Mouse (Mus musculus): ENCODE measurements around the gene Ifrd1.
"Not testable (repeated sequence)": the region's sequence is repeated elsewhere in the genome, so short reads cannot be mapped to it uniquely, and the experiment has no call there.

The Ifrd1 gene

DNA sequence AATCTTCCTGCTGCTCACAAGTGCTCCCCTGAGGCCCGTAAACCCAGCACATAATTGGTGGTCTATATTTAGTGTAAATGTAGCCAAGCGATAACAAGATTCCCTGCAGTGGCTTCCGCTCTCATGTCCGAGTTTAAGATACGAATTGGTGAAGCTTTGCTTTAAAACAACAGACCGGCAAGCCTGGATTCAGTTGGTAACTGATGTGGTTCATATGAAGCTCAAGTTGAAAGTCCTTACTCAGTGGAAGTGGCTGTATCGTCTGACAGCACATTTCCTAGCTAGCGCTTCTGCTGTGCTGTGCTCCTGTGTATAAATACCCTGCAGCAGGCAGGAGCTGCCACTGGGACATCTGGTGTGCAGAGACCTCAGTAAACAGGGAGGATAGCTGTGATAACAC, 49.0 kb downstream of the Ifrd1 start, which contains the start of gene Lsmem1:
Lsmem1 (minus strand) TSS at position 189 of the 400 bp plus-strand sequence.
- no peak for DNase-seq (ENCODE audit: inconsistent ontology term)

DNA sequence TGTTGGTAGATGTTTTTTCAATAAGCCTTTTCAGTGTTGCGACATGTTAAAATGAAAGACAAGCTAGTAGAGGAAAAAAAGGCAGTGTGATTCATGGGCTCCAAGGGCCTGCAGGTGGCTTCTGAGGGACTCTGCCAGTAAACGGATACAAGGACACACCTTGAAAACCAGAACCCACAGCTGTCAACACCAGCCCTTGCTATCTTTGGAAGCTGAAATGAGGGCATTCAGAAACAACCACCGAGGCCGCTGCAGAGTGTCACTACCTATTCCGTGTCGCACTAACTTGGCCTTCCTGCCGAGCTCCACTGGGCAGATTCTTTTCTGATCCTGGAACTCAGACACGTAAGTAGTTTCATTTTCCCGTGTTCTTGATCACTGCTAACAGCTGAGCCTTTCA, 49.9 kb downstream of the Ifrd1 start:
- no peak for DNase-seq (ENCODE audit: inconsistent ontology term)

DNA sequence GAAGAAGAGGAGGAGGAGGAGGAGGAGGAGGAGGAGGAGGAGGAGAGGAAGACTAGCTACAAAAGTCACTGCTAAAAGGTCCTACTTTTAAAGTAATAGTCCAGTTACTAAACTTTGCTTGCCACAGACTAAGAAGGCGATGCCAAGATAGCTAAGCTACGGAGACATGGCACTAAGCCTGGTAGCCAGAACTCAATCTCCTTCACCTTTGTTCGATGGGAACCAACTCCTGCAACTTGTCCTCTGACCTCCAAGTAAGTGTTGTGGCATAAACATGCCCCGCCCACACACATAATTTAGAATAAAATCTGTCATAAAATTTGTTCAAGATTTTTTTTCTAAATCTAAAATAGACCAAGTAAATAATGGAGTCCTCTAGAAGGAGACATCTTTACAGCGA, 50.3 kb downstream of the Ifrd1 start:
- DNase-seq (ENCODE audit: inconsistent ontology term) = no peak

DNA sequence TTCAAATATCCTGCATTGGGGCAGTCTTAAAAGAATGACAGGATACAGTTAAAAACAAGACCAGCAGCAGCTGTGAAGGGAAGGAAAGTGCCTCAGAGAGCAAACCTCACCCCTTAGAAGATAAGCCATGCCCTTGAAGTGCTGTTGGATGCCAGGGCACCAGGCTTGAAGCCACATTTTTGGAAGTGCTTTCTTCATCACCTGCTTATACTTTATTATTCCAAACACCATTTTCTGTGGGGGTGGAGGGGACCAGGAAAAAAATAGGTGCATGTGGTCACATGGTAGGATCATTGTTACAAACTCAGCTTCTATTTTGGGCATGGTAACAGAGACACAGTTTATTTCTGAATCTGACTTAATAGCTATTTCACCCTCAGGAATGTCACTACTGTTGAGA, 50.8 kb downstream of the Ifrd1 start:
- DNase-seq (ENCODE audit: inconsistent ontology term) = no peak

DNA sequence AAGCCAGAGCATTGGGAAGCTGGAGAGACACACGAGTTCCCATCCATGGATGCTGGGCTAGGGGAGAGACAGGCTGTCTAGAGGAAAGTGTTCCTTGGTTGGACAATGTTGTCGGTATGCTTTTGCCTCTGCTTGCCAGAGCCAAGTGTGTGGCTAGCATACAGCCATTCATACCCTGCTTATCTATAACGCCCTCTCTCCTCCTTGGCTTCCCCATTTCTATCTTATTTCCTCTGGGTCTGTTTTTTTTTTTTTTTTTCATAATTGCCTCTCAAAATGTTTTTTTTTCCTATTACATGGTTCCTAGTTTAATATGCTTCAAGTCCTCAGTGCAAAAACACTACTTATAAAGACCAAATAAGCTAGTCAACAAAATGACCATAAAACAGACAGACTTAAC, 62.8 kb downstream of the Ifrd1 start:
- DNase-seq (ENCODE audit: inconsistent ontology term) = no peak

DNA sequence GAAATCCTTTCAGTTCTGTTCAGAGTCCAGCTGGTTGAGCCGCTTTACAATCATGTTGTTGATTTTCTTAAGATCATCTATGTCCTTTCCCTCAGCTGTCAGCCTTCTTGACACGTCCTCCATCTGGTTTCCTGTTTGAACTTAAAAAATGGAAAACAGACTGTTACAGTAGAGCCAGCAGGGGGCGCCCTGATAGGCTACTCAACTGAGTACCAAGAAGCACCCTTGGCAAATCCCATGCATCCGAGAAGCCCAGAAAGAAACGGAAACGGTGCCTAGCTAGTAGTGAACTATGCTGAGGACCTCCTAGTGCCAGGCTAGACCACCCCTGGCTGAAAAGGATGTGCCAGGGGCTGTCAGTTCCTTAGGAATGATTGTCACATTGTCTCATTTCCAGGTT, 71.2 kb downstream of the Ifrd1 start:
- no peak for DNase-seq (ENCODE audit: inconsistent ontology term)

DNA sequence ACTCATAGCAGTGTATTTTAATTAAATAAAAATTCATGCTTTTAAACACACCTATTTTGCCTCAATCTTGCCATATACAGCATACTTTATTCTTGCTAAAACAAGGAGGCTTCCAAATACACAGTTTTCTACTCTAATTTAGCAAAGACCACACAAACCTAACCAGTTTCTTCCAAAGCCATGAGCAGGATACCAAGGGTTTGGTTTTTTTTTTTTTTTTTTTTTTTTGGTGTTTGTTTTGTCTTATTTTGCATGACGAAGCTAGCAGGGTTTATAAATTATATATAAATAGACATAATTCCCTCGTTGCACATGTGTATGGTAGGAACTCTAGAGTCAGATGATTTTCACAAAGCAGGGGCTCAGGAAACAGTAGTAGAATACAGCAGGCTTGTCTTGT, 72.1 kb downstream of the Ifrd1 start:
- no peak for DNase-seq (ENCODE audit: inconsistent ontology term)

DNA sequence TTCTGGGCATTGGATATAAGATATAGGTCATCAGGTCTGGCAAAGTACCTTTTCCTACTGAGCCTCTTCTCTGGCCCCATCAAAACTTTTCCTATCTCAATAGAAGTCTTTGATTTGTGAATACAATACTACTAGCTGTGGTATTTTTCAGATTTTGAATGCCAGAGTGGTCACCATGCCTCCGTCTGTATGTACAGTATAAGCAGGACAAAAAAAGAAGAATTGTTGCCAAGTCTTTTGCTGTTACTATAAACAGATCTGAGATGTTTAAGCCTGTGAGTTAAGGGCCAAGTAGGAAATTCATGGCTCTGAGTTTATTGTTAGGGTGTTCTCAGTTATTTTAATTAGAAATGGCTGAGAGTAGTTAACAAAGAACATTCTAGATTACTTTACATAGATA, 73.1 kb downstream of the Ifrd1 start:
- DNase-seq (ENCODE audit: inconsistent ontology term) = not testable (repeated sequence)

DNA sequence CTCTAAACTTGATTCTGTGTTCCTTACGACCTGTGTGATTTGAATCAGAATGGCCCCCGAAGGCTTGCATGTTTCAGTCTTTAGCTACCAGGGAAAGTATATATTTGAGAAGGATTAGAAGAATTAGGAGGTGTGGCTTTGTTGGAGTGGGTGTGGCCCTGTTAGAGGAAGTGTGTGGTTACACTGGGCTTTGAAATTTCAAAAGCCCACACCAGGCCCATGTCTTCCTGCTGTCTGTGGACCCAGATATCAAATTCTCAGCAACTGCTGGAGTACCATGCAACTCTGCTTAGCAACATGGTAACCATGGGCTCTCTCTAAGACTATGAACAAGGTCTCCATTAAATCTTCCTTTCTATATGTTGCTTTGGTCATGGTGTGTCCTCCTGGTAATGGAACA, 76.7 kb downstream of the Ifrd1 start:
- DNase-seq (ENCODE audit: inconsistent ontology term) = no peak

DNA sequence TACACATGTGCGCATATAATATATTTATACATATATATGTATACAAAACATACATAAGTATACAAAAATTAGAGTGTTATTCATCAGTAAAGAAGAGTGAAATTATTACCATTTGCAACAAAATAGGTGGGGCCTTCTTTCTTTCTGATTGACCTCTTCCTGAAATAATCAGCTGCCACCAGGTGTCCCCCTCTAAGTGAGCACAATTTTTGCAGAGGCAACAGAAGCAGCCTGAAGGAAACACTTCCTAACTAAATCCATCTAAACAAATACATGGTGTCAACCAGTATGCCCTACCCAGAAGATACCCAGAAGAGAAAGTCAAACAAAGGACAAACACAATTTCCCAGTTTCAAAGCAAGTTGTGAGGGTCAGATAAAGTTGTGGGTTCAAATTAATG, 78.6 kb downstream of the Ifrd1 start:
- no peak for DNase-seq (ENCODE audit: inconsistent ontology term)

DNA sequence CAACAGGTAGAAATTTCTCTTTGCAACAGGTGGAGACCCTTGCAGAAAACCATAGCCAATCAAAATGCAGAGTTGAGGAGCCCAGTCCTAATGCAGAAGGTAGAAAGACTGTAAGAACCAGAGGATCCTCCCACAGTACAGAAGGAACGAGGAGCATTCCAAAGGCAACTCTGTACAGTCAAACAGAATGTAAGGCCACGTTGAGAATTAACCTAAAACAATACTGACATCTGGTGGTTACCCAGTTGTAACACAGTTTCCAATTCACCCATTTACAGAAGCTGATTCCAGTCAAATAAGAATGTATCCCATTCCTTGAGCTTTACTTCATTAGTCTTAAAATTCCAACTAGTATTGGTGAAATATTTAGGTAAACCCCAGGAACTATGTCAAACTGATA, 83.7 kb downstream of the Ifrd1 start:
- peak; percentile 15 for DNase-seq (ENCODE audit: inconsistent ontology term)

DNA sequence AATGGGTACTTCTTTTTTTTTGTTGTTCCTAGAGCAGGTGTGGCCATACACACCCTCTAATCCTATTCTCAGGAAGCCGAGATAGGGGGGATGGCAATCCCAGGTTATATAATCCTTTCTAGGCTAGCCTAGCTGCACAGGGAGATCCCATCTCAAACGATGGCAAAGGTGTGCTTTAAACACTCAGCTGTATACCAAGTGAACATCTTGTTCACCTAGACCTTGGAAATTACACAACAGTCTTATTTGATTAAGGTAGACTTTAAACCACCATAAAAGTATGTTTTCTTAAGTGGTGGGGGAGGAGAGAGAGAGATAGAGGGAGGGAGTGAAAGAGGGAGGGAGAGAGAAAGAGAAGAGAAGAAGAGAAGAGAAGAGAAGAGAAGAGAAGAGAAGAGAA, 87.5 kb downstream of the Ifrd1 start:
- no peak for DNase-seq (ENCODE audit: inconsistent ontology term)

DNA sequence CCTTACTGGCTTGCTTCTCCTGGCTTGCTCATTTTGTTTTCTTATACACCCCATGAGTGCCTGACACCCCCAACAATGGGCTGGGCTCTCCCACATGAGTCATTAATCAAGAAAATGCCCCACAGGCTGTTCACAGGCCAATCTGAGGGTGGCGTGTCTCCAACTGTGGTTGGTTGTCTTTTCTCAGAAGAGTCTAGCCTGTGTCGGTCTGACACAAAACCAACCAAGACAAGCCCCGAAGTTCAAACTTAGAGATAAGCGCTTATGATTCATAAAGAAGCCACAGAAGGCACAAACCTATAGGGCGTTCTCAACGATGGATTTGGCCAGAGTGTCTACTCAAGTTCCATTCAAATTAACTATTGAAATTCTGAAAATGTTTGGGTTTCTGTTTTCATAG, 94.1 kb downstream of the Ifrd1 start:
- DNase-seq (ENCODE audit: inconsistent ontology term) = no peak

DNA sequence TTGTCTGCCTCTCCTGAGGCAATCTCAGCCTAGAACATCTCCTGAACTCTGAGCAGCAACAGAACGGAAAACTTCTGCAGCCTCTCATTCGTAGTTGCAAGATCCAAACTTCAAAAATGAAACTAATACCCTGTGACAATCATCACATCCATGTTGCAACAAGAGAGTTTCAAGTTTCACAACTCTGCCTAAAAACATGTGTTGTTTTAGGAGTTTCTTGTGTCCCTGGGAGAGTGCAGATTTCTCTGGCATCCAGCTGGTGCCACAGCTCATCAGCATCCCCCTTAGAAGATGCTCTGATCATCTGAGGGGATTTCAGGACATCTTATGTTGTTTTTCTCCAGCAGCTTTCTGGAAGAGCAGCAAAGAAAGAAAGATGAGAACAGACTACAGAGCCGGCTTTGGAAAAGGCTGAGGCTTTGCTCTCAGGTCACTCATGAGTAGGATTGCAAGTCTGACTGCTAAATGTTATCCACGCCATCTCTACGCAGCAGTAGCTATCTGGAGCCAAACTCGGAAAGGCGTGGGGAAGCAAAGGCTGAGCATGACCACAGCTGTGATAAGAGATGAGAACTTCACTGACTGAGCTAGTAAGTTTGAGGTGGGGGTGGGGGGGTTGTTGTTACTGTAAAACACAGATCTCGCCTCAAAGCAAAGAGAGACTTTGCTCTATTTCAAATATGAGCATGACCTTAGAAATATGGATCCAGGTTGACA, 95.8 kb downstream of the Ifrd1 start:
- DNase-seq (ENCODE audit: inconsistent ontology term) = no peak
